In genomic region chr11:3334711-3335316, GRCm38 (mm10) we compare ENCODE assay signal across 9 mouse cellular contexts. TPM values are rescaled to one million over a fixed set of nuclear protein-coding genes. Genes with fewer than 3 reads are reported as not detected.
A peak's percentile ranks its signal among the peaks of the same experiment; 100 is the strongest.
DNase-seq lines count a peak whose midpoint lies in the region; ATAC-seq and TF ChIP-seq lines count a peak whose summit lies in the region.
"Had no signal": no experiment of that assay in that cellular context is flagged by ENCODE, and none has a peak within 500 bp of the region (broad histone marks: within the 10 kb centered on the region; RNA-seq: fewer than 3 reads in every experiment).

No protein-coding gene starts in this region.

- TF ChIP-seq EP300 in CH12.LX (IDR thresholded peaks at IDR 0.05; ENCODE audit: low read length) = no peak

- H3K4me3 ChIP-seq in kidney, embryonic 15.5 days (replicated peaks) = no peak overlapping the region
- H3K4me3 ChIP-seq in CH12.LX (replicated peaks in 1 of 3; ENCODE audit: low read depth in 2 of 3, low read length in 2 of 3, poor library complexity in 1 of 3) = no peak overlapping the region
- H3K4me3 ChIP-seq in small intestine, adult 2 months (ENCODE audit: low read depth, low read length) = no peak overlapping the region
- H3K4me3 ChIP-seq in hindbrain, embryonic 11.5 days (ENCODE audit: low read depth, low read length) = no peak overlapping the region
- H3K4me3 ChIP-seq: midbrain, embryonic 10.5 days had no signal

- H3K4me1 ChIP-seq in kidney, embryonic 15.5 days = peaks cover 56% of the 10 kb centered on the region
- peaks cover 18 to 63% of the 10 kb centered on the region in 2 experiments for H3K4me1 ChIP-seq in CH12.LX (ENCODE audit: control insufficient read depth in 1 of 2, insufficient read depth in 2 of 2)
- peaks cover 5% of the 10 kb centered on the region; the same call in 1 of the 2 replicates for H3K4me1 ChIP-seq in small intestine, adult 2 months (ENCODE audit: control insufficient read depth, insufficient read depth, insufficient read length, low read length)
- H3K4me1 ChIP-seq in hindbrain, embryonic 11.5 days (replicated peaks; ENCODE audit: control insufficient read depth, insufficient read depth, low read length) = peaks cover 5% of the 10 kb centered on the region; the same call in 1 of the 2 replicates

- no peaks in the 10 kb centered on the region for H3K9me3 ChIP-seq in kidney, embryonic 15.5 days (replicated peaks)
- H3K9me3 ChIP-seq in CH12.LX (replicated peaks; ENCODE audit: low read length) = peaks cover 8% of the 10 kb centered on the region
- H3K9me3 ChIP-seq in hindbrain, embryonic 11.5 days (ENCODE audit: control insufficient read depth, low read length) = no peaks in the 10 kb centered on the region
- H3K9me3 ChIP-seq: midbrain, embryonic 10.5 days had no signal

- no peak overlapping the region for H3K9ac ChIP-seq in kidney, embryonic 15.5 days
- H3K9ac ChIP-seq in CH12.LX (ENCODE audit: insufficient read depth, low read depth) = no peak overlapping the region; the same call in 1 of the 2 replicates
- H3K9ac ChIP-seq in hindbrain, embryonic 11.5 days (ENCODE audit: low read depth, low read length) = no peak overlapping the region

- no peaks in the 10 kb centered on the region for H3K27me3 ChIP-seq in kidney, embryonic 15.5 days
- no peaks in the 10 kb centered on the region for H3K27me3 ChIP-seq in CH12.LX (replicated peaks)
- no peaks in the 10 kb centered on the region for H3K27me3 ChIP-seq in small intestine, adult 2 months (ENCODE audit: control insufficient read depth, insufficient read depth, low read length)
- no peaks in the 10 kb centered on the region for H3K27me3 ChIP-seq in hindbrain, embryonic 11.5 days (ENCODE audit: control insufficient read depth, insufficient read depth, low read length)

- no peaks in the 10 kb centered on the region for H3K79me2 ChIP-seq in CH12.LX (replicated peaks; ENCODE audit: control insufficient read depth, extremely low read depth, insufficient read depth, poor library complexity, severe bottlenecking)

- 52% methylated on average over 9 of the region's 9 CpGs for WGBS in kidney, embryonic 15.5 days
- 66% methylated on average over 9 of the region's 9 CpGs for WGBS in small intestine, adult 2 months
- WGBS in hindbrain, embryonic 11.5 days = 40% methylated on average over 9 of the region's 9 CpGs

- H3K4me2 ChIP-seq in kidney, embryonic 15.5 days = no peak overlapping the region
- H3K4me2 ChIP-seq in CH12.LX (ENCODE audit: insufficient read depth, low read depth, poor library complexity, severe bottlenecking) = 0 out of 2 replicates have a peak overlapping the region, but pooled peaks have one; percentile 67
- no peak overlapping the region for H3K4me2 ChIP-seq in hindbrain, embryonic 11.5 days (replicated peaks; ENCODE audit: low read depth, low read length)

- ATAC-seq in kidney, embryonic 15.5 days (replicated peaks; ENCODE audit: low FRiP score) = no peak
- ATAC-seq in hindbrain, embryonic 11.5 days (ENCODE audit: low FRiP score) = no peak
- ATAC-seq: forebrain, embryonic 14.5 days had no signal

- no peak; the same call in 1 of the 2 replicates for TF ChIP-seq POLR2A in CH12.LX (IDR thresholded peaks at IDR 0.05; ENCODE audit: low read depth, low read length)
- TF ChIP-seq POLR2A in small intestine, adult 2 months (IDR thresholded peaks at IDR 0.05; ENCODE audit: low read depth, low read length) = no peak

- H3K36me3 ChIP-seq in kidney, embryonic 15.5 days = no peaks in the 10 kb centered on the region
- H3K36me3 ChIP-seq in CH12.LX (replicated peaks in 1 of 2; ENCODE audit: control insufficient read depth in 1 of 2, insufficient read depth in 1 of 2, low read length in 1 of 2) = peaks cover 0 to 4% of the 10 kb centered on the region in 2 experiments
- H3K36me3 ChIP-seq in small intestine, adult 2 months (ENCODE audit: control insufficient read depth, insufficient read depth, low read length) = no peaks in the 10 kb centered on the region
- no peaks in the 10 kb centered on the region for H3K36me3 ChIP-seq in hindbrain, embryonic 11.5 days (ENCODE audit: control insufficient read depth, insufficient read depth, low read length)

- TF ChIP-seq CTCF in CH12.LX (conservative IDR thresholded peaks at IDR 0.05 in 1 of 2, IDR thresholded peaks at IDR 0.05 in 1 of 2; ENCODE audit: low read depth in 2 of 2, low read length in 2 of 2) = no peak
- no peak for TF ChIP-seq CTCF in small intestine, adult 2 months (IDR thresholded peaks at IDR 0.05; ENCODE audit: extremely low read depth, insufficient read length, insufficient replicate concordance, low read depth, low read length)

- TF ChIP-seq RAD21 in CH12.LX (IDR thresholded peaks at IDR 0.05; ENCODE audit: low read depth, low read length) = no peak

- 0 out of 2 replicates have a peak overlapping the region, but pooled peaks have one; percentile 20 for H3K27ac ChIP-seq in kidney, embryonic 15.5 days
- H3K27ac ChIP-seq in CH12.LX (ENCODE audit: insufficient read depth, low read depth) = no peak overlapping the region
- peak overlapping the region; percentile 85 for H3K27ac ChIP-seq in small intestine, adult 2 months (ENCODE audit: insufficient read depth, low read depth, low read length)
- no peak overlapping the region for H3K27ac ChIP-seq in hindbrain, embryonic 11.5 days (ENCODE audit: low read depth, low read length)
- H3K27ac ChIP-seq: midbrain, embryonic 10.5 days had no signal

- in situ Hi-C loops in CH12.LX (cut with MboI; ENCODE audit: low pct_ligation_motif_present, low pct_unique_long_range_greater_than_20kb, low sequenced_read_pairs) = no loop called here

- dilution Hi-C loops in CH12.LX (cut with MboI; ENCODE audit: extremely low pct_ligation_motif_present, extremely low pct_unique_long_range_greater_than_20kb, low sequenced_read_pairs) = no loop called here

- no peak for DNase-seq in kidney, adult 11 months
- DNase-seq in CH12.LX (ENCODE audit: extremely low read depth) (no peak), MN1 (ENCODE audit: low spot score) (peak; percentile 55)
- no peak for DNase-seq in hindbrain, embryonic 11.5 days (ENCODE audit: low spot score)
- no peak for DNase-seq in layer of hippocampus, adult 9-10 months (ENCODE audit: low spot score)

TF ChIP-seq in CH12.LX, 34 proteins besides CTCF, POLR2A, EP300 and RAD21:
- TF ChIP-seq IRF4 (IDR thresholded peaks at IDR 0.05; ENCODE audit: low read depth, low read length) (no peak), CHD1 (IDR thresholded peaks at IDR 0.05; ENCODE audit: low read depth, low read length) (0 out of 2 replicates have a peak, but pooled peaks have one; percentile 73), ZC3H11A (IDR thresholded peaks at IDR 0.05; ENCODE audit: low read depth, low read length) (no peak), MAFK (IDR thresholded peaks at IDR 0.05; ENCODE audit: insufficient replicate concordance, low read length) (no peak)
TF ChIP-seq in CH12.LX: peak in this region for 1.

RNA-seq across cellular contexts. Expression of gene Pik3ip1, which starts 4.6 kb away (rescaled TPM):
- polyA plus RNA-seq in kidney, embryonic 15.5 days (2015; fragmentation: Nextera tagmentation; extraction: Ambion mirVana) = 11.4 and 13.2 TPM in 2 replicates
- total RNA-seq in CH12.LX (2012; rRNA removed) = 1.3 and 2.6 TPM in 2 replicates
- total RNA-seq in CH12.LX (2014; rRNA removed) = 0.39 and 0.80 TPM in 2 replicates
- 1.3 and 1.9 TPM in 2 replicates for polyA plus RNA-seq in CH12.LX (2012; ENCODE audit: insufficient read length, low read depth)
- polyA plus RNA-seq in small intestine, adult 2 months (2012; rRNA removed) = 6.4 and 11.0 TPM in 2 replicates
- polyA plus RNA-seq in hindbrain, embryonic 11.5 days (2014; fragmentation: Nextera tagmentation; extraction: Ambion mirVana) = 11.5 and 12.0 TPM in 2 replicates

RNA-seq across cellular contexts. Expression of gene Patz1, which starts 46.1 kb away (rescaled TPM):
- 57.3 and 60.4 TPM in 2 replicates for polyA plus RNA-seq in kidney, embryonic 15.5 days (2015; fragmentation: Nextera tagmentation; extraction: Ambion mirVana)
- 29.5 and 30.5 TPM in 2 replicates for total RNA-seq in CH12.LX (2012; rRNA removed)
- total RNA-seq in CH12.LX (2014; rRNA removed) = 30.8 and 31.5 TPM in 2 replicates
- polyA plus RNA-seq in CH12.LX (2012; ENCODE audit: insufficient read length, low read depth) = 35.3 and 37.4 TPM in 2 replicates
- polyA plus RNA-seq in small intestine, adult 2 months (2012; rRNA removed) = 7.8 and 15.1 TPM in 2 replicates
- polyA plus RNA-seq in hindbrain, embryonic 11.5 days (2014; fragmentation: Nextera tagmentation; extraction: Ambion mirVana) = 91.2 and 97.0 TPM in 2 replicates

Comparison
In these comparisons a context has a peak if more than half of its experiments do, and no peak if none do; other contexts are left out.
1. H3K27ac ChIP-seq: peak in kidney, embryonic 15.5 days (single experiment) and small intestine, adult 2 months (single experiment); none in CH12.LX (single experiment) and hindbrain, embryonic 11.5 days (single experiment).